Mouse (Mus musculus) myocyte (in vitro differentiated cells): ENCODE measurements around the gene Lta.

Source experiments
- CEBPB ChIP-seq: IDR thresholded peaks from 2 replicates; pipeline ENCODE4 v1.6.1; 2011; ENCODE audit warnings: mild to moderate bottlenecking, moderate library complexity; ENCODE audit not compliant: poor library complexity, insufficient read depth, severe bottlenecking
- POLR2A ChIP-seq: IDR thresholded peaks from one replicate; pipeline ENCODE4 v1.6.1; 2011; ENCODE audit warnings: low read depth, mild to moderate bottlenecking, control low read depth, moderate library complexity; ENCODE audit not compliant: insufficient read length

- no peak for TF ChIP-seq CEBPB
- peak; percentile 29 for TF ChIP-seq POLR2A
Measured at GRCm38 (mm10) chr17:35249451-35250197, 44.5 kb upstream of the Lta start.
